Mouse (Mus musculus): ENCODE results near the gene Agtpbp1.

- TF ChIP-seq CTCF (IDR thresholded peaks at IDR 0.05; ENCODE audit: insufficient read depth, low read depth, low read length) (no peak), POLR2A (IDR thresholded peaks at IDR 0.05; ENCODE audit: insufficient read depth, low read depth, low read length) (no peak)
Measured at GRCm38 (mm10) chr13:59533331-59533730, 51.7 kb downstream of the Agtpbp1 start.
